Mouse (Mus musculus) kidney, adult 11 months (tissue): ENCODE measurements at regions not wholly inside any gene's neighbourhood (a gene's known extent, or its start where the extent isn't known, plus 50 kb on each side); places are given as distances from the start of the nearest gene placed in this dataset.

Experiments used
- DNase-seq: peaks from one replicate; pipeline ENCODE4 v3.0.0; 2022

DNA sequence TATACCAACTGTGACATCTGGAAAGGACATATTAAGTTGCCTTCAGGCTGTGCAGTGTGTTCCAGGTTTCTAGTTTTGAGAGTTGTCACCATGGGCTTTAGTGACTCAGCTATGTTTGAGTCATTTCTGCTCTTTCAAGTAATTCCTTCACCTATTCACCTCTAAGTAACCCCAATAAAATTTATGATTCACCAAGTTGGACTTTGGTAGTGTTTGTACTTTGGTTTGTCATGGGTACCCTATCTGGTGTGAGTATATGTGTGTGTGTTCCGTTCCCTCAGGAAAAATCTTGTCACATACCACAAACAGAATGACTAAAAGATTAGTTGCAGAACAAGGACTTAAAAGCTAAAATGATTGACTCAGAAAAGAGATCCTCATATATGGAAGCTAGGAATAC is 76.8 kb upstream of the Crbn start:
- no peak for DNase-seq

DNA sequence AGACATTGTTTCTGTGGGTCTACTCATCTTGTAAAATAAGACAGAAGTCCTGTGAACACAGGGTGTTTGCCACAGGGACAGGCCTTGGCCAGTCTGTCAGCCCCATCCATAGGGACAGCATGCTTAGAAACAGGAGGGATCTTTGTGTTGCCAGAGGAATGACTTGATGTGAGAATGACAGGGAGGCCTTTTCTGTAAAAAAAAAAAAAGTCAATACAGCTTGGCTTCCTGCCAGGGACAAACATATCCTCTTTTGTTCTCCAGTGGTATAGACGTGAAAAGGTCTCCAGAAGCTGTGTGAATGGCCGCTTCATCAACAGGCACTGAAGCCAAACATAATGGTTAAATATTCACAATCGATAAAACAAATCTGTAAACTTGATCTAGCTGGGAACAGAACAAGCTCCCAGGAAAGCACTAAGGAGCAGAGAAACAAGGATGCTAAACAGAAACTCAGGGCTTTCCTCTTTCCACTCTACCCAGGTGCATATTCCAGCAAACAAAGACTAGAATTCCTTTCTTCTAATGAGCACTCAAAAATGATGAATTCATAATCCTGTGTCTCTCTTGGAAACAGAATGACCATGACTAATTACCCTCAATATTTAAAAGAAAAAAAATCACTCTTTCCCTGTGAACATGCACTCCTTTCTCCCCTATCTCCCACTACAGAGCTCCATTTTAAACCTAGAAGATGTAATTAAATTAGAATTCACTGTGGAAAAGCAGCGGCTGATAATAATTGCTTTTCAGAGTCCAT is 92.2 kb upstream of the Crbn start:
- no peak for DNase-seq

DNA sequence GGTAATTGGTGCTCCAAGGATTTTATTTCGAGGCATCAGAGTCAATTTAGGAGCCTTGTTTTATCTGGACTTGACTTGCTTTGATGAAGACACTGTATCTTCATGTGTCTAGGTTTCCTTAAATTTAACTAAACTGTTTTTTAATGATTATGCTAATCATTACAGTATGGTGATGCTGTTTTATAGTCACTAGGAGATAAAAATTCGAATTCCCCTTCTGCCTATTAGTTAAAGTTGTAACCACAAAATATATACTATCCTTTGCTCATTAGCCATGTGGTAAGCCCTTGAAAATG is 92.7 kb upstream of the Crbn start:
- no peak for DNase-seq

DNA sequence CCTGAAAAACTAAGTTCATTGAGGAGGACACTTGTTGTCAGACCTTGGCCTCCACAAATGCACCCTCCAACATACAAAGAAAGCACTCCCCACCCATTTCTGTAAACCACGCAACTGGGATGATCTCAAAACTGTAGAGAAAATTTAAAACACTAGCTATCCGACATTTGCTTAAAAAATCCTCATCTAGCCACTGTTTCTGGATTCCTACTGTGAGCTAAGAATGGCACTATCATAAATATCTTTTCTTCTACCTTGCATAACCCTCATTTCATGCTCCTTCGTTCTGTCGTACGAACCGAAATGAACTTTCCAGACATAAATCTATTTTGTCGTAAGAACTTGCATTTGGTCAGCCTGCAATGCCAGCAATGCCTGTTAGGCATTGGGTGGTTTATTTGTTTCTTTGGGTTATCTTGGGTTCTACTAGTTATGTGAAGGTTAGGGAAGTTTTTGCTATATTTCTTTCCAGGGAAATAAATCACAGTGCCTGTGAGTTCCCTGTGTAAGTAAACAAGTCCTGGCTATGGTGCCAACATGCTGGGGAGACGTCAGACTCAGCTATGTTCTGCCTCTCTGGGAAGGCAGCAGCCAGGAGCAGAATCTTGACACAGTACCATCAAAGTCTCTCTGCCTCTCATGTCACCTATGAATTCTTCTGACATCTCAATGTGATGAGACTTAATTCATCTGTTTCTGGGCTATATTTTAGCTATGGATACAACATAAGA is 104.2 kb upstream of the Crbn start:
- DNase-seq, result no peak

DNA sequence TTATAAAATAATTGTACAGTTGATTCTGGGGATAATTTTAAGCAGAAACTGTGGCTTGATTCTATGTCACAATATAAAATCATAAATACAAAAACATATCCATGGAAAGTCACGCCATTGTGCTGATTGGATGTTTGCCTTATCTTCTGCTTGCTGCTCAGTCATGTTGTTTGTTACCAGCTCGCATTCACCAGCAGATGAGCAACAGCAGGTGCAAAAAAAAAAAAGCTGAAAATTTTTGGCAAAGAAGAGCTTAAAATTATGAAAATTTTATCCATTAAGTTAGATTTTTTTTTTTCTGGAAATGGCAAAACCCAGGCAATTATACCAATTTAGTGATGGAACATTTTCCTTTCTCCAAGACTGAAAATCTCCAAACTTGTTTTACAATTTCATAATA is 115.2 kb upstream of the Crbn start:
- no peak for DNase-seq

DNA sequence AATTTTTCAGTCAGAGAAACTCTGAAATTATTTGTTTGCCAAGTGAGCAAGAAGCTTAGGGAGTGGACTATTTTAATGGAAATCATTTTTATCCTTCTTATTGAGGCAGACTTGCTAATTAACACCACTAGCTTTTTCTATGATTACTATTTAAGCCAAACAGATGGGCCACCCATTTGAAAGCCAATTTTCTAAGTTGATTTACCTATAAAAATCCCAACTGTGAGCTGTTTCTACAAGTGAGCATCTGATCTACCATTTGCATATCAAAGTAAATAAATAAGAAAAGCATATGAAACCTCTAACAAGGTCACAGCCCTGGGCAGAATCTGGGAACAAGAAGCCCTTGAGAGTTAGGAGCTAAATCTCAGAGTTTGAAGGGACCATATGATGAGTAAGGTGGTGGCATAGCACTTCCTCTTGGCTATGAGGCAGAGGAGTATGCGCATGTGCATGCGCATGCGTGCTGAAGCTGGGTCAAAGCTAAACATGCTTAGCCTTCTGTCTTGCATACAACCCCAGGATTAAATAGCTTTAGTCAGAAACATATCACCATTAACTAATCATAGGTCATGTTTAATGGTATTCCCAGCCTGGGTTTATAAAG is 116.9 kb upstream of the Crbn start:
- DNase-seq, result no peak

DNA sequence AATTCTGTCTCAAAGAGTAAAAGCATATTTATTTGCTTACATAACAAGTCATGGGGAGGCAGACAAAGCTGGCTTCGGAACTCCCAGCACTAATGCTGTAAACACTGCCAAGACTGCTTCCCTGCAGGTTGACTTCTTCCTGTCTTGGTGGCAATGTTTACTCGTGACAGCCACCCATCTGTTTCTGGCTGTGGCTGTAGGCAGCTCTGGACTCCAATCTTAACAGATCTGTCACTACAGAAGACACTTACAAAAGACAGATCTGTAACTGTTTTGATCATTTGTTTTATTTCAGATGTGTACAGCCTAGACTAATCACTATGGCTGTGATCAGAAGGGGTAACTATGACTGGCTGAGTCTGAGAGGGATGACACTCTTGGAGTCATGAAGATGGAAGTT is 121.1 kb upstream of the Crbn start:
- no peak for DNase-seq

DNA sequence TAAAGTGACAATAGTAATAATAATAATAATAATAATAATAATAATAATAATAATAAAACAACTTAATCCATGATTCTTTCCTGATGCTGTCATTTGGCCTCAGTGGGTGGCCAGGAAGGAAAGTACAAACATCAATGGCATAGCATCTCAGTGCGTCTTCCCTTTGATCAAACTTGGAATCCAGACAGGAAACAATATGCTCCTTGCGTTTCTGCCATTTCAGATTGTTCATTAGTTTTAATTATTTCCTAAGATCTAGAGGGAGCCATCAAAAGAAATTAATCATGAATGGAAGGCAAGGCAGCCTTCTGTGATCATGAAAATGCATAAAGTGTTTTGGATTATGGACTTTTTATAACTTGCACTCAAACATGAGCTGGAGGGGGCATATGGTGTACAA is 125.6 kb upstream of the Crbn start:
- no peak for DNase-seq

DNA sequence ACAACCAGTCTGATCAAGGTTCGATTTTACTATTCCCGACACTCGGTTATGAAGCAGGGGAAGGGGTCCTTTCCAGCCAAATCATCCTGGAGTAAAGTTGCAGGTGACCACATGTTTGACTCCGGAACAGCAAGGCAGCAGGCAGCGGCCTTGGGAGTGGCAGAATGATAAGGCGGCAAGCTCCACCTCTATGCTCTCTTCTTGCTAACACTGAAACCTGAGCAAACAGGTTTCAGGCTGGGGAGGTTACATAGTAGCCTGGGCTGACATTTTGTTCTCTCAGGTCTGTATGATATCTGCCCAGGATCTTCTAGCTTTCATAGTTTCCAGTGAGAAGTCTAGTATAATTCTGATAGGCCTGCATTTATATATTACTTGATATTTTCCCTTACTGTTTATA is 133.7 kb upstream of the Crbn start:
- no peak for DNase-seq

DNA sequence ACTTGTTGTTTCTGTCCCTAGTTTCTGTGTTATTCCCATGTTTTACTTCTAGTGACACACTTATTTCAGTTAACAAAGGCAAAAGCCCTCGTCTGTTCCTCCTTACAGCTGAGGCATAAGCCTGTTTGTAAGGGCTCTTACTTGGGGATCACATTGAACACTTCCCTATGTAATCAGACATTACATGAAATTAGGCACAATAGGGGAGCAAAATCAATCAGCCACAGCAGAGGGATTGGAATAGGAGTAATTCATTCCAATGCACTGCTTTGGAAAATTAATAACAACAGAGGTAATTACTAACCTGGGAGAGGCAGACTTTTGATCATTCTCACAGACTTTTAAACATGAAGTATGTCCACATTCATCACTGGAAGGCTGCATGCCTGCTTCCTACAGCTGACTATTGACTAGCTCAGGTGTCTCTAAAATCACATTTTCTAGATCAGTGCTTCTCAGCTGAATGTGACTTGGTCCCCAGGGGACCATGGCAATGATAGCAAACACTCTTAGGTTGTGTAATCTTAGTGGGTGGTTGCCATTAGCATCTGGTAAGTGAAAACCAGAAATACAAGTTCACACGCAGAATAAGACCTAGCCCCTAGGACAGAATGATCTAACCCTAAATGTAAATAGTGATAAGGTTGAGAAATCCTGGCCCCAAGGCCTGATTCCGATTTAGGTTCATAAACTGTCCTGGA is 146.5 kb upstream of the Crbn start:
- no peak for DNase-seq

DNA sequence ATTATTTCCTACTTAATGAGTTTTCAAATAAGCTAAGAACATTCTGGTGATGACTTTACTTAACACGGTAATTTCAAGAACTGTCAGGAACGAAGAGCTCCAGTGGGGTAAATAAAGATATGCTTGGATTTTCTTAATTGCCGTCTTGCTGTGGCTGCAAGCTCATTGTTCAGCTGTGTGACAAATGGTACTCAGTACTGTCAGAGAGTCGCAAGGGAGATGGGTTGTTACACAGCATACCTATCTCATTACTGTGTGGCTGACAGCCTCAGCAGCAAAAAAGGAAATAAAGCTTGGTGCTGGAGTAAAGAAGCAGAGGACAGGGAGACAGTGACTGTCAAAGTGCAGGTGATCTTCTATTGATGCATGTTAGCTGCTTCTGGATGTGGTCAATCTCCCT is 151.0 kb upstream of the Crbn start:
- DNase-seq, result no peak

DNA sequence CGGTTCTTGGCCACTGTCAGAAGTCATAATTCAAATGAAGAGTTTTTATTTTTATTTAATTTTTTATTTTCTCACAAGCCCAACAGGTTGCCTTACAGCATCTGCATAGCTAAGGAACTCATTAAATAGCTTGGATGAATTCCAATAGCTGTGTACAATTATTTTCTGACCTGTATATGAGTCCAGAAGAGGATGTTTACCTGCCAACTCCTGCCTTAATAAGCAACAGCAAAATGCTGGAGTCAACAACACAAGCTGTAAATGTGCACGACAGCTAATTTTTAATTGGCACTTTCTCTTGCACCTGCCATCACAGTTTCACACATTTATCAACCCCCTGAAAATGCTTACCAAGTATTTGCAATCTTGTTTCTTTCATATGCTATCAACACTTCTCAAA is 161.4 kb upstream of the Crbn start:
- DNase-seq, result no peak

DNA sequence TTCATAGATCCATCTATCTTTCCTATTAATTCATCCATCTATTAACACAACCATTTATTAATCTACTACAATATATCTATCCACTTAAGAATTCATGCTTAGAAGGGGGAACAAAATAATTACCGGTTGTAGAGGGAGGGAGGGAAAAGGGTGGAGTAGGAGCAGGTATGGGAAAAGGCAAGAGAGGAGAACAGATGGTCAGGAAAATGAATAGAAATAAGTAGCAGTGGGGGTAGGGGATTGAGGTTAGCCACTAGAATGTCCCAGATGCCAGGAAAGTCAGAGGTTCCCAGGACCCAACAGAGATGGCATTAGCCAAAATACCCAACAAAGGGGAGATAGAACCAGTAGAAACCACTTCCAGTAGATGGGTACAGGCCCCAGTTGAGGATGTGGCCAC is 164.5 kb upstream of the Crbn start:
- DNase-seq, result no peak

DNA sequence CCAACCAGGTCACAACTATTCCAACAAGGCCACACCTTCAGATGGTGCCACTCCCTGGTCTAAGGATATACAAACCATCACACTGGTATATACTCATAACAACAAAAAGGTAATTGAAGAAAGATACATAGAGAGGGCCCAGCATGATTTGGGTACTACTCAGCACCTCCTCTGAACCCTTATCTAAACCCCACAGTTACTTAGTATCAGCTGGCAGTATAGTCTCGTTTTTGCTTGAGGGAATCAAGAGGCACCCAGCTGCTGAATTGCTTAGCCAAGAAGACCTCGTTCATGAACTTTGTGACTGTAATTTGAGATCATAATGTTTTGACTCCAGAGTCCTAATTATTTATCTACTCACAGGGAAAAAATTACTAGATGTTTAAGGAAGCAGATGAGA is 175.6 kb upstream of the Crbn start:
- no peak for DNase-seq

DNA sequence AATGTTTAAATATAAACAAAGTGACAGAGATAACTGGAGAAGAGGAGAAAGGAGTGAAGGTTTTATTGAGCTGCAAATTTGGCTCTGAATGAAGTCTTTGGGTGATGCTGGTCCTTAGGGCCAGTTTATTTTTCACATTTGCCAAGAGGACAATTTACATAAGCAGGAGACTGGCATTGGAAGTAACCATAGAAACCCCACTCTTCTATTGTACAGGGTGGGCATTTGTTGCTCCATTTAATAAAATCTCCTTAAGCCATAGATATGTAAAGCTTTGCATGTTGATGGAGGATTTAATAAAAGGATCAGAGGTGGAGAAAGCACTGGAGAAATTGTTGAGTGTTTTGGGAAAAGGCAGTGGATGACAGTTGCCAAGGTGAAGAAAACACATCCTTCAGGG is 178.8 kb upstream of the Crbn start:
- no peak for DNase-seq

DNA sequence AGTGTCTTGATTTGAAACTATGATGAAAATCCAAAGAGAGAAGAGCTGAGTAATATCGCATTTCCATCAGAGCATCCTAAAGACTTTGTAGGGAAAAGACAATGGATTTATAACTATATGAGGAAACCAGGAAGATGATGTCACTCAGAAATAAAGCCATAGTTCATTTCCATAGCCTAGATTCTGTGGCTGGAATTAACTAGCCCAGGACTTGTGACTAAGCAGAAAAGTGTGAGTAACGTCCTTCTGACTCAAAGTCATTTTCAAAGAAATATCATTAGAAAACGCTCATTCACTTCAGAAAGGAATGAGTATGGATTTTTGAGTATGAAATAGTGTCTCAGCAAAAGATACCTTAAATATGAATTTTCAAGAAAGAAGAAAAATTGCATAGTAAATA is 179.9 kb upstream of the Crbn start:
- no peak for DNase-seq

DNA sequence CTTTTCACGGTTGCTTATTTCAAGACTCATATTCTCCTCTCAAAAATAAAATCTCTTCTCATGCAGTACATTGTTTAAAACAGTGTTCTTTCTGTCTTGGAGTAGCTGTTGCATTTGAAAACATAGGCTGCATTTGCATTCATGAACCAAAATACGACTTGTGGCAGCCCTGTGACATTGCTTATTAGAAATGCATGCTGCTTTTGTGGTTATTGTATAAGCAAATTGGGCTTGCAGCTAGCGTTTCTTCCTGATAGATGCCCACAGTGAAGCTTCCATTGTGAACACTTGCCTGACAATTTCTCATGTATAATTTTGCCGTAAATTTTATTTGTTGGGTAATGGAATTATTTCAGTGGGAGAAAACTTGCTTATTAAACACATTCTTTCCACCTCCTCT is 180.3 kb upstream of the Crbn start:
- no peak for DNase-seq

DNA sequence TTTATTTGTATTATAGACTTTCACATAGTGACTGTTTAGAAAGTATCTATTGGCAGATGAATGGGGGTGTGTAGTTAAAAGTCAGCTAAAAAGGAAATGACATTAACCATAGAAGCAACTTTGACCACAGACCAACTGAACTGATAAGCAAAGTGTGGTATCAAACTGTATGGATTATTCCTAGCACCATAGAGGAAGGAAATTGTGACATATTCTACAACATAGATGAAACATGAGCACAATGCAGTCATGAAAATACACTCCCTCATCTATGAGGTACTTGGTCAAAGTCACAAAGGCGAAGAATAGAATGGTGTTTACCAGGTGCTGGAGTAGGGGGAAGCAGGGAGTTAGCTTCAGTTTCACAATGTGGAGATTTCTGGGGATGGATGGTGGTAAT is 181.4 kb upstream of the Crbn start:
- DNase-seq, result no peak

DNA sequence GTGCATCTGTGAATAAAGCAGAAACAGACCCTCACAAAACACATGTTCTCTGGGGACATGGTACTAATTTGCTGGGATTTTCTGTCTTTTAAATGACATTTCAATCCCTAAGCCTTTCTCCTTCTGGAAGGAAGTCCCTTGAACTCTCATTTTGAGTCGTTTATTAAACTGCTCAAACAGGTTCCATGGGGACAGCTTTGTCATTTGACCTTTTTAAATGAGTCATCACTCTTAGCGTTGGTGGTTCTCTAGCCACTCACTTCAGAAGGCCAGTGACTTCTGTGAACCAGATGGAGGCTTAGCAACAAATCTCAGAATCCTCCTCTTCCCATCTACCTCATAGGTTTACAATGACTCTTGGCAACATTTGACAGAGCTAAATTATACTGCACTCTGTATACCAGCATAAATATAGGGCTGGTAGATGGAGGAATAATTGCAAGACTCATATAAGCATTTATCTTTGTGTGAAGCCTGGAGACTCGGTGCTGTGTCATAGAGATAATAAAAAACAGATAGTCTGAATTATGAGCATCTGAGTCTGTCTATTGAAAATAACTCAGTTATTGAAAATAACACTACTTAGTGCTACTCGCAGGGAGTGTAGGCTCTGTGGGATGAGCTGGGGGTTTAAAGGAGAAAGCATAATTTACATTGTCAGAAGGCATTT is 185.4 kb upstream of the Crbn start:
- DNase-seq, result no peak

DNA sequence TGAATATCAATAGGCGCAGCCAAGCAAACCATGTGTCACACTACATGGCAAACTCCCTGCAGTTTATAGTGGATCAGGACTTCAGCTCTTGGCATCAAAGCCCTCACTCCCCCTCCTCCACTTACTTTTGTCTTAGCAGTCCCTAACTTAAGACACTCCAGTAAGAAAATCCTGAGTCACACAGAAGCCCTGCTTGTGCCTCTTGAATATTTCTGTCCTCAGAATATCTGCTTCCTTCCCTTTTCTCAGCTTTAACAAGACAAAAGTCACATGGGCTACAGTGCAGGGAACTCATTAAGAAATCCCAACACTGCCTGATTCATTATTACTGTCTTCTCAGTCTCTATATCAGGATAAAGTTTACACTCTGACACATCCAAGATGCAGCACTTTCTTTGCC is 191.7 kb upstream of the Crbn start:
- no peak for DNase-seq

DNA sequence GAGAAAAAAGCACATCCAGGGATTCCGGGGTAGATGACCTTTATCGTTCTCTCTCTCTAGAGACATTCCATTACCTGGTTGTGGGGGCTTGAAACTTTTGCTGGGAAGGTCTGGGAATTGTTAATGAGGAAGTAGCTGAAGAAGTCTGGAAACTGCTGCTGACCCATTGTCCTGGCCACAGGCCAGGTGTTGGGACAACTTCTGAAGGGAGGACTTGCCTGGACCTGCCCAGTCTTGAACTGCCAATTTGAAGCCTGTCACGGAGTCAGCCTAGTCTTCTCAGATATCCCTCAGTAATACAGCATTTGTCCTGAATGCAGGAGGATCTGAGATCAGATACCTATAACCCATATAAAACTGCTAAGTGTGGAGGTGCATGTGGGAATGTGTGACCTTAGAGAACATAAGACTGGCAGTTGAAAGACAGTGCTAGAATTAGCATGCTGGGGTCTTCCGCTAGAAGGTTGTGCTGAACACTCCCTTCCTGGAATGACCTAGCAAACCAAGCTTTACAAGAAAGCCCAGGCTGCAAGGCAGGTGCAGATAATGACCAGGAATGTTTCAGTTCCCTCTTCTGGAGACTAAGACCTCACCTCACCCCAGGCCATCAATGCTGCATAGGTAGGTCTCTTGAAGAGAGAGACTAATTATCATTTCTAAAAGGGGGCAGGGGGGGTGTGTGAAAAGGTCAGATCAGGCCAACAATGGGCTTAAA is 204.7 kb upstream of the Crbn start:
- no peak for DNase-seq

DNA sequence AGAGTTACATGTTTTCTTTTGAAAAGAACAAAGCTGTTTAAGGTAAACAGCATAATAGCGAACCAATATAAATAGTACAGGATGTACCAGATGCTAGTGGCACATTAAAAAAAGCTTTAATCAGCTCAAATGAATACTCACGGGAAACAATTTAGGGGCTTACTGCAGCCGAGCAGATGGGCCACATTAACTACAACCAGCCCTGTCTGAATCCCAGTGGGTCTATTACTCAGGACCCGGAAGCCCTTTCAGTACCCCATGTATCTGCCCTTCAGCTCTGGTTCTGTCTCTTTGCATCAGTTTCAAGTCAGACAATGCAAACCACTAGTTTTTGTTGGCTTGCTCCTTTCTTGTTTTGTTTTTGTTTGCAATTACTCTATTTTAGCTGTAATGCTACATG is 210.9 kb upstream of the Crbn start:
- DNase-seq, result no peak
